Mouse (Mus musculus): ENCODE measurements around the gene Cfap44. TPM values are rescaled to one million over a fixed set of nuclear protein-coding genes. Genes with fewer than 3 reads are reported as not detected.

The Cfap44 gene
- total RNA-seq (2021) = not detected
- long read RNA-seq, experiment 1 = 0 reads
- long read RNA-seq, experiment 2 = 0 reads

DNA sequence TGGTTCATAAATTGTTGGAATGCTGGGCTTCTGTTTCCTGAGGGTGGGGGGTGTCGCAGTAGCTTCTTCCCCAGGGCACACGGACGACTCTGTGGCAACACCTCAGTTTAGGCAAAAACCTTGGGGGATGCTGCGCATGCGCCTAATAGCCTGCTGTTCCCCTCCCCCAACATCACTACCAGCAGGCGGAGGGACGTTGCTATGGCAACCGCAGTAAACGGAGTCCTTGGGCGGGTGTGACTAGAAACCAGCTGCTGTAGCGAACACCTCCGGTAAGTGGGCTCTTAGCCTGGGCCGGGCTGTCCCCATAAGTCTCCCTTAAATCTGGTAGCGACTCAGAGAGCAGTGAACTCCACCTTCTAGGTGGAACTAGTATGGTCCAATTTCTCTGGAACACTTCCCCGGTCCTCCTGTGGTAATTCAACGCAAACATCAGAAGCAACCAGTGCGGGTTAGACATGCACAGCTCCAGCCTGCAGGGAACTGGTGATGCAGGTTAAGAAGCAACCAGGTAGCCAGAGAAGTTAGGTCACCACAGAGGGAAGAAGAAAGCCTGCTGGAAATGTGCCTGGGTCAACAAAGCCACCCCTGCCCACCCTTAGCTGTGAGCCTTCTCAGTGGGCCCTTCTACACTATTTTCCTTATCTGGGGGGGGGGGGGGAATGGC lies at the start of gene Cfap44:
Gene Cfap44 (plus strand): TSS at position 220 of the 667 bp plus-strand sequence.
- Histone ChIP-seq H3K27ac (no peak within 1 kb of the TSS), H3K4me3 (0 out of 2 replicates have a peak within 1 kb of the TSS, but pooled peaks have one; percentile 3)
- peak; percentile 42 for DNase-seq
- no peak for TF ChIP-seq CTCF (IDR thresholded peaks at IDR 0.05)
- intact Hi-C loops (cut with DNase I) = no loop called here

DNA sequence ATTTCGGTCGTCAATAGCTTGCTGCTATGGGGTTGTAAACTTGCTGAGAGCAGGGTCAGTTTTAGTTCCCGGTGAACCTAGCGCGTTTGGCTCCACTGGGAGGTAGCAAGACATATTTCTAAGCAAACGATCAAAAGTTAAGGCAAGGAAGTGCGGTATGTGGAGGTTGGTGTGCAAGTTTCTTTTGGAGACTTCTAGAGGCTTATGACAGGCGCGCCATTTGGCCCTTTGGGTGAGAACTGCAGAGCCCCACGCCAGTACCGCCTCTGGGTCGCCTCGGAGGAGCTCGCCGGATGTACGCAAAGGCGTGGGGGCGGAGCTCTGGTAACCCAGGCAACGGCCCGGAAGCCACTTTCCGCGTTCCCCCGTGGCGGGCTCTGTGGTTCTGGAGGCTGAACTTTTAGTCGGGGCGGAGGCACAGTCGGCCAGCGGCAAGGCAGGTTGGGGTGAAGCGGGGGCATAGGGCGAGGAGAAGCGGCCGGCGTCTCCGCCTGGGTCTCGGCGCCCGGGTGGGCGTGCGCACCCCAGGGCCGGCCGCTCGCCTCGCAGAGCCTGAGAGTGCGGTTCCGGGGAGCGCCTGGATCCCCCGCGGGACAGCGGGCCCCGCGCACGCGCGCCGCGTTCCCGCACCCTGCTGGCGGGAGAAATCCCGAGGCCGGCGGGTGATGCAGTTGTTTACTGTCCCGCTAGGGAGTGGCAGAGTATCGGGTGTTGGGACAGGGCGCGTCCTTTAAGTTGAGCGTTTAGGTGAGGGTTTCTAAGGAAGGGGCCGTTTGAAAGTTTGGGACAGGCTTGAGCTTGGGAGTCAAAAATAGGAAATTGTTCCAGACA lies 47.3 kb upstream of the Cfap44 start, which contains the start of gene Spice1:
Gene Spice1 (plus strand): TSS at position 51 of the 831 bp plus-strand sequence.
- DNase-seq = peak; percentile 97

DNA sequence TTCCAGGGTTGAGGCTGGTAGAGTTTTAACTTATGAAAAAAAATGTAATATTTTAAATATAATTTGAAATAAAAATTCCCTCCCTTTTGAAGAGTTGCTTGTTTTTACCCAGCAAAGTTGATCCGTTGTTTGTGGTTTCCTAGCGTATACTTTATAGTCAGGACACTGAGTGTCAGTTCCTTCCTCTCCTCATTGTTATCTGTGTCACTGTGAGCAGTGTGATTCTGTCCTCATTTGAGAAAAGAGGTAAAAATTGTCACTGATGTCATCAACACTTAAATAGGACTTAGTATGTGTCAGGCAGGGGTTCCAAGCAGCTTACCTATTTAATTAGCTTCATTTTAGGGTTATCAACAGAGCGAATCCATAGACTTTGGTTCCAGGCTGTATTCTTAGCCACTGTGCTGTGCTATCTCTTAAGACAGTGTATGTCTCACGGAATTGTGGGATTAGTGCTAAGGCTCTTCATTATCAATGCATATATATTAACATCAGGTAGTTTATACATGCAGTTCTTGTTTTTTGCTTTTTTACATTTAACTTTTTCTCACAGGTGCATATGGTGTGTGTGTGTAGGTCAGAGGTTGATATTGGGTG lies 44.7 kb upstream of the Cfap44 start:
- no peak for DNase-seq
- Histone ChIP-seq H3K4me3 (no peak overlapping the region), H3K27ac (peak overlapping the region; percentile 95; the same call in 1 of the 2 replicates)
- no peak for TF ChIP-seq CTCF (IDR thresholded peaks at IDR 0.05)
- intact Hi-C loops (cut with DNase I) = no loop called here

More for the DNA sequence above, 47.3 kb upstream of the Cfap44 start, which contains the start of gene Spice1:
- Histone ChIP-seq H3K4me3 (peak within 1 kb of the TSS; percentile 90), H3K27ac (peak within 1 kb of the TSS; percentile 95)
- peak; percentile 68 for TF ChIP-seq CTCF (IDR thresholded peaks at IDR 0.05)
- intact Hi-C loops (cut with DNase I) = no loop called here

- intact Hi-C loops (cut with DNase I) = no loop called here
- no peak for DNase-seq
- Histone ChIP-seq H3K4me3 (no peak overlapping the region), H3K27ac (peak overlapping the region; percentile 75)
- no peak for TF ChIP-seq CTCF (IDR thresholded peaks at IDR 0.05)
Measured at GRCm38 (mm10) chr16:44356291-44356690, 38.3 kb upstream of the Cfap44 start.

- intact Hi-C loops (cut with DNase I) = no loop called here
- Histone ChIP-seq H3K27ac (peak overlapping the region; percentile 75), H3K4me3 (no peak overlapping the region)
- DNase-seq = peak; percentile 49
- TF ChIP-seq CTCF (IDR thresholded peaks at IDR 0.05) = no peak
Measured at GRCm38 (mm10) chr16:44357571-44358268, 36.9 kb upstream of the Cfap44 start.

- peak overlapping the region; percentile 77 for H3K27ac ChIP-seq
- no peak overlapping the region for H3K4me3 ChIP-seq
- DNase-seq = peak; percentile 47
- intact Hi-C loops (cut with DNase I) = loop anchor here (1.0 to 10.0 kb wide), 4 partner anchors 63 to 247 kb away; no protein-coding TSS in a partner anchor
- TF ChIP-seq CTCF (IDR thresholded peaks at IDR 0.05) = peak; percentile 90
Measured at GRCm38 (mm10) chr16:44361921-44362890, 32.4 kb upstream of the Cfap44 start.

- no peak for TF ChIP-seq CTCF (IDR thresholded peaks at IDR 0.05)
- intact Hi-C loops (cut with DNase I) = loop anchor here (10.0 kb wide), 2 partner anchors 221 to 251 kb away; no protein-coding TSS in a partner anchor
- DNase-seq = no peak
- no peak overlapping the region for H3K27ac ChIP-seq
- H3K4me3 ChIP-seq = no peak overlapping the region
Measured at GRCm38 (mm10) chr16:44365522-44365921, 29.1 kb upstream of the Cfap44 start.

- no peak for DNase-seq
- no peak for TF ChIP-seq CTCF (IDR thresholded peaks at IDR 0.05)
- intact Hi-C loops (cut with DNase I) = no loop called here
- Histone ChIP-seq H3K4me3 (no peak overlapping the region), H3K27ac (no peak overlapping the region)
Measured at GRCm38 (mm10) chr16:44375459-44375858, 19.1 kb upstream of the Cfap44 start.

DNA sequence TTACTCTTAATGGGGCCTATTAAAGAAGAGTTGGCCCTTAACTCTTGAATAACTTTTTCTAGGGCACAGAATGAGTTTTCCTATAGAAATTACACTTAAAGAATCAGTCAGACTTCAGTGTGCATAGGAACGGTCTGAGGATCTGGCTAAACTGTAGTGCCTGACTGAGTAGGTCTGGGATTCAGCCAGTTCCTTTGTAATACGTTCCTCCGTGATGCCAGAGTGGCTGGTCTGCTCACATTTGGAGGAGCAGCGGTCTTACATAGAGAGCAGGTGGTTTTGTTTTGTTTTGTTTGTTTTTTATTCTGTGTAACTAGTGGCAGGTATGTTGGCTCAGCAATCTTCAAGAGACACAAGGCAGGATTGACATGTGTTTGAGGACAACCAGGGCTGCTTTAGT lies 14.6 kb upstream of the Cfap44 start:
- DNase-seq = no peak
- Histone ChIP-seq H3K4me3 (no peak overlapping the region), H3K27ac (no peak overlapping the region)
- intact Hi-C loops (cut with DNase I) = no loop called here
- no peak for TF ChIP-seq CTCF (IDR thresholded peaks at IDR 0.05)

DNA sequence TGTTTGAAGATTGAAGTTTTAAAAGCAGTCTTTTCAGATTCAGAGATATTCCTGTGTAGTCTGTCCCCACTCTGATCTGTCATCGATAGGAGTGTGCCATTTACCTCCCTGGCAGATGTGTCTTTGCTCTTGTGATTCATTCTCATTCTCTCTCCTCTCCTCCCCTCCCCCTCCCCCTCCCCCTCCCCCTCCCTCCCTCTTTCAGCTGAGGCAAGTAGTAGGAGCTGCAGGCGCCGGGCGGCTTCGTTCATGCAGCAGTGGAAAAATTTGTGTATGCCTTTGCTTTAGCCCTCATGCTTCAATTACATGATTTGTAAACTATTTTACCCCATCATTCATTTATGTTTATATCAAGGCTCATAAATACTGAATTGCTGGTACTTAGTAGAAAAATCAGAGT lies 13.0 kb upstream of the Cfap44 start:
- Histone ChIP-seq H3K27ac (no peak overlapping the region), H3K4me3 (no peak overlapping the region)
- no peak for DNase-seq
- TF ChIP-seq CTCF (IDR thresholded peaks at IDR 0.05) = no peak
- intact Hi-C loops (cut with DNase I) = no loop called here

DNA sequence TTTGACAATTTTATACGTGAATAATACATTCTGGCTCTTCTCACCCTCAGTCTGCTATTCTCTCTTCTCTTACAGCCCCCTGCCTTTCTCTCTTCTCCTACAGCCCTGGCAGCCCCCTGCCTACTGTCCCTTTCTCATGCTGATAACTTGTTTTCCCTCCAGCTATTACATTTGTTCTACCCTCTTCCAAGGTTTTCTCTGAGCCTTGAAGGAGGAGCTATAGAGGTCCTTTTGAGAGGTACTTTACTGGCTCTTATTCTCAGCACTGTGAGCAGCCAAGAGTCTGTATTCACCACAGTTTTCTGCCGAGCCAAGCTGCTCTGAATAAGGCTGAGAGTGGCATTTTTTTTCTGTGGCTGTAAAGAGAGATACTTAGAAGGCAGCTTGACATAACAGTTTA lies 11.0 kb upstream of the Cfap44 start:
- no peak for DNase-seq
- no peak overlapping the region for H3K27ac ChIP-seq
- no peak for TF ChIP-seq CTCF (IDR thresholded peaks at IDR 0.05)
- no peak overlapping the region for H3K4me3 ChIP-seq
- intact Hi-C loops (cut with DNase I) = no loop called here
